8 mouse cellular contexts compared by ENCODE assay signal in the genomic region with DNA sequence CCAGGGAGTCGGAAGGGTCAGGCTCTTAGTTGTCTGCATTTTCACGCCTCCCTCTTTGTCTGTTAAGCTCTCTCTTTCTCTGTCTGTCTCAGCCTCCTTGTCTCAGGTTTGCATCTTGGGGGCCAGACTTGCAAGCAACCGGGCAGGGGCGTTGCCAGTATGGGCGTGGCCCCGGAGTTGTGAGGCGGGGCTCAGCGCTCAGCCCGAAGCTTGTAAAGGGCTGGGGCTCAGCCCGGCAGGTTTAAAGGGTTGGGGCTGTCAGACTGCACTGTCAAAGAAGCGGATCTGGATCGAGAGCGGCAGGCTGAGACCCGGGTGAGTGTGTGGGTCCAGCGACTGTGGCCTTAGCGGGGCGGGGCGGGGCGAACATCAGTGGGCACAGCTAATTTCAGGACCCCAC. TPM values are rescaled to one million over a fixed set of nuclear protein-coding genes. Genes with fewer than 3 reads are reported as not detected.
DNase-seq lines count a peak whose midpoint lies in the region; ATAC-seq and TF ChIP-seq lines count a peak whose summit lies in the region.

Gene Cyp4f39 (plus strand): TSS at position 242 of the 400 bp plus-strand sequence.

- H3K27me3 ChIP-seq in liver, embryonic 13.5 days = peaks cover 36% of the 10 kb centered on the region
- peaks cover 5% of the 10 kb centered on the region; the same call in 1 of the 2 replicates for H3K27me3 ChIP-seq in neural tube, embryonic 12.5 days (replicated peaks)

- H3K4me1 ChIP-seq in liver, embryonic 13.5 days (replicated peaks) = peaks cover 44% of the 10 kb centered on the region
- peaks cover 6% of the 10 kb centered on the region for H3K4me1 ChIP-seq in neural tube, embryonic 12.5 days

- H3K4me3 ChIP-seq in left cerebral cortex, adult 2 months = no peak within 1 kb of the TSS
- H3K4me3 ChIP-seq in liver, embryonic 13.5 days (replicated peaks) = peak within 1 kb of the TSS; percentile 41
- H3K4me3 ChIP-seq in neural tube, embryonic 12.5 days = peak within 1 kb of the TSS; percentile 11

- no peaks in the 10 kb centered on the region; the same call in 1 of the 2 replicates for H3K9me3 ChIP-seq in liver, embryonic 13.5 days (replicated peaks)
- peaks cover 2% of the 10 kb centered on the region; the same call in 1 of the 2 replicates for H3K9me3 ChIP-seq in neural tube, embryonic 12.5 days

- no peak for TF ChIP-seq CTCF in left cerebral cortex, adult 2 months (IDR thresholded peaks at IDR 0.05)

- peak within 1 kb of the TSS; percentile 41 for H3K9ac ChIP-seq in liver, embryonic 13.5 days
- peak within 1 kb of the TSS; percentile 29; the same call in 1 of the 2 replicates for H3K9ac ChIP-seq in neural tube, embryonic 12.5 days

- peak; percentile 13 for DNase-seq in left cerebral cortex, postnatal 4 days
- no peak for DNase-seq in left cerebral cortex, adult 2 months (ENCODE audit: extremely low spot score in 1 of 2, low spot score in 2 of 2)
- peak; percentile 8 for DNase-seq in embryo, embryonic 11.5 days (ENCODE audit: low read depth, low spot score)
- peak; percentile 8 to 11 for DNase-seq in heart, postnatal 36 days
- peak; percentile 57 for DNase-seq in liver, embryonic 13.5 days
- no peak for DNase-seq in layer of hippocampus, postnatal 36 days
- DNase-seq in MN1 (ENCODE audit: low spot score) = no peak

- 3% methylated on average over 19 of the region's 19 CpGs for WGBS in liver, embryonic 13.5 days (ENCODE audit: insufficient replicate concordance)
- WGBS in neural tube, embryonic 12.5 days = 2% methylated on average over 19 of the region's 19 CpGs

- no peaks in the 10 kb centered on the region for H3K36me3 ChIP-seq in liver, embryonic 13.5 days
- H3K36me3 ChIP-seq in neural tube, embryonic 12.5 days = no peaks in the 10 kb centered on the region

- intact Hi-C loops in left cerebral cortex, postnatal 4 days (cut with DNase I) = no loop called here
- intact Hi-C loops in left cerebral cortex, adult 2 months (cut with DNase I) = no loop called here
- intact Hi-C loops in heart, postnatal 36 days (cut with DNase I) = no loop called here

- H3K27ac ChIP-seq in left cerebral cortex, adult 2 months = no peak within 1 kb of the TSS
- H3K27ac ChIP-seq in liver, embryonic 13.5 days = no peak within 1 kb of the TSS
- H3K27ac ChIP-seq in neural tube, embryonic 12.5 days = no peak within 1 kb of the TSS

- peak; percentile 66 for ATAC-seq in liver, embryonic 13.5 days (ENCODE audit: low read depth)
- no peak for ATAC-seq in neural tube, embryonic 12.5 days (ENCODE audit: low FRiP score, low read depth)

- H3K4me2 ChIP-seq in liver, embryonic 13.5 days = peak within 1 kb of the TSS; percentile 63
- peak within 1 kb of the TSS; percentile 67 for H3K4me2 ChIP-seq in neural tube, embryonic 12.5 days (replicated peaks)

RNA-seq across cellular contexts. Expression of gene Cyp4f39, which starts in this region (rescaled TPM):
- 1 to 10 TPM in 1 of 2 experiments, under 1 TPM in 1; 0.54 to 1.2 TPM for total RNA-seq in left cerebral cortex, postnatal 4 days (2021)
- not detected for total RNA-seq in left cerebral cortex, adult 2 months (2021)
- not detected for total RNA-seq in heart, postnatal 36 days (2021)
- polyA plus RNA-seq in liver, embryonic 13.5 days (2015; fragmentation: Nextera tagmentation; extraction: Ambion mirVana) = 0.46 and 1.0 TPM in 2 replicates
- 0.99 and 1.3 TPM in 2 replicates for polyA plus RNA-seq in neural tube, embryonic 12.5 days (2016; fragmentation: Nextera tagmentation; extraction: Ambion mirVana)
- total RNA-seq in layer of hippocampus, postnatal 36 days (2021) = not detected

Comparison
In these comparisons a context has a peak if more than half of its experiments do, and no peak if none do; other contexts are left out.
1. DNase-seq: peak in left cerebral cortex, postnatal 4 days (single experiment), embryo, embryonic 11.5 days (single experiment) and liver, embryonic 13.5 days (single experiment); none in left cerebral cortex, adult 2 months (0 of 2), layer of hippocampus, postnatal 36 days (0 of 2) and MN1 (single experiment).
2. Peak in DNase-seq in heart, postnatal 36 days; RNA of the gene not detected or under 1 TPM.